Mouse (Mus musculus): ENCODE results near the gene Mark4.

Mark4 gene

DNA sequence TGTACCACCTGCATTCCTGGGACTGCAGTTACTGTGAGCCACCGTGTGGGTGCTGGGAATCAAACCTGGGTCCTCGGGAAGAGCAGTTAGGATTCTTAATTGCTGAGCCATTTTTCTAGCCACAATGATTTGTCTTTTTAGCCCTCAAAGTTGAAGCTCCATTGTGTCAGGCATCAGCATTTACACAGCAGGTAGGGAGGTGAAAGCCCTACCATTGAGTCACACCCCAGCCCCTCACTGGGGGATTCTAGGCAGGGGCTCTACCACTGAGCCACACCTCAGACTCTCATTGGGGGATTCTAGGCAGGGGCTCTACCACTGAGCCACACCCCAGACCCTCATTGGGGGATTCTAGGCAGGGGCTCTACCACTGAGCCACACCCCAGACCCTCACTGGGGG is 22.3 kb downstream of the Mark4 start:
- DNase-seq (ENCODE audit: low read depth), result no peak

DNA sequence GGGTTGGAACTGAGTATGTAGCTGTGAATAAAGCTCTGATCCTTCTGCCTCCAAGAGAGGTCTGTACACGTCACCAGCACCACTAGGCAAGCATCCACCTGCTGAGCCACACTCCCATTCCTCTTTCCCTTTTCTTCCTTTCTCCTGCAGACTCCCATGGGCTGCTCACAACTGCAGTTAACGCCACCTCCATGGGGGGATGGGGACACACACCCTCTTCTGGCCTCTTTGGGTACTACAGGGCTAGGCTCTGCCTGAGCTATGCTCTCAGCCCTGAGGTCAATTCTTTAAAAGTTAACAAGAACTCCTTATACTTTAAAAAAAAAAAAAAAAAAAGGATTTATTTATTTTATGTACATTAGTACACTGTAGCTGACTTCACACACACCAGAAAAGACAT is 26.1 kb downstream of the Mark4 start:
- no peak for DNase-seq (ENCODE audit: low read depth)

DNA sequence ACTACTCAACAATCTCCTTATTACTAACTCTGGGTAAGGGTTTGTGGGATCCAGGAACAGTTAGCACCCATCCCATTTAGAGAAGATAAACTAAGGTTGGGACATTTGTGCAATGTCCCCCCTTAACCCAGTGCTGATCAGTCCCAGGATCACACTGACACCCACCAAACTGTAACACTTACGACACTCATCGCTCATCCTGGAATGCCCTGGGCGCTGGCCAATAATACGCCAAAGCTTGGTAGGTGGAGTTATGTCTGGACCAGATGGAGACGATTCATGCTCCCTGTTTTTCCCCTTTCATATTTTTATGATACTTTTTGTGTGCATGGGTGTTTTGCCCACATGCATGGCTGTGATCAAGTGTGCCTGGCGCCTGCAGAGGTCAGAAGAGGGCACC is 28.2 kb downstream of the Mark4 start:
- no peak for DNase-seq (ENCODE audit: low read depth)

DNA sequence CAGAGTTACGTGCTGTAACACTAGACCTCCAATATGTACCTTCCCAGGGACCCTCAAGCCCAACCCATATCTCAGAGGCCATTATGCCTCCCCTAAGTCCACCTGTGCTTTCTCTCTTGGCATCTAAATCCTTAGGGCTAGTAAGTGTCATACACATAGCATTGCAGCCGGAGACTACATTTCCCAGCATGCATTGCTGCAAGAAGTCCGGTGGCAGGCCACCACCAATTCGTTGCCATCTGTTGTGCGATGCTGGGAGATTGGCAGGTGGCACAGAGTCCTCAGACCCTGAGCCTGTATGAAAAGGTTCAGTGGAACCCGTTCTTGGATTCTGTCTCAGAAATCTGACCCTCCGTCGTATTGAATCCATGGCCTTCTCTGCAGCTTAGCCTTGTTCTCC is 28.9 kb downstream of the Mark4 start:
- no peak for DNase-seq (ENCODE audit: low read depth)

DNA sequence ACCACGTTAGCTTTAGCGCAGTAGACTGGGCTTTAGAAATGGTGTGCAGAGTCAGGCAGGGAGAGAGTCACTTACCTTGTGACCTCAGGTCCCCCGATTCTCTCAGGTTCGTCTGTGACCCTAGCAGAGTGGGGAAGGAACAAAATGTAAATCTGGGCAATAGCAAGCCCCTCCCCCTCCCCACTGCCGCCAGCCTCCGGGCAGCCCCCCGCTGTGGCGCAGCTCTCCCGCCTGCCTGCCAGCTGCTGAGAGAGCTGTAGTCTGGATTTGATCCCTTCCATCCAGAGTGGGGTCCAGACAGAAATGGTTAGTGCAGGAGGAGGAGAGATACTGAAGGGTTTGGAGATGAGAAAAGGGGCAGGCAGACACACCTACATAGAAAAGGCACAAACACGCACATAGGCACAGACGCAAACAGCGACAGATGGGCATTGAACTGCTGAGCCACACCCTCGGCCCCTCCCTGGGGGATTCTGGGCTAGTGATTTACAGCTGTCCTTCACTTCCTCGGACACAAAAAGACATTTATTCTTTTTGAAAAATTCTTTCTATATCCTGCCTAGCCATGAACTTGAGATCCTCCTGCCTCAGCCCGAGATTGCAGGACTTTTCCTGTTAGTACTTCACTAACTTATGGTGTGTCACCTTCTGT is 30.5 kb downstream of the Mark4 start:
- no peak for DNase-seq (ENCODE audit: low read depth)

DNA sequence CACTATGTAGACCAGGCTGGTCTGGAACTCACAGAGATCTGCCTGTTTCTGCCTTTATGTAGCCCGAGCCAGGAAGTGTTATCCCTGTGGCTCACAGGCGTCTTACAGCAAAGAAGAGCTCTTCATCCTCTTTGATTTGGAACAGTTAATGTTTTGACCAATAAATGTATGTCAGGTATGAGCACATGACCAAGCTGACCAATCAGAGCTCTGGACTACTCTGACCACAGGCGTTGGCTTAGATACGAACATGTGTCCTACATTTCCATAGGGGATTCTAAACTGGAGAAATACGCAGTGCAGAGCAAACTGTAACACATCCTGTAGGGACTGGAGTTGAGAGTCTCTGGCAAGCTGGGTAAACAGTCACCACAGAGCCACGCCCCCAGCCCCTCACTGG is 31.7 kb downstream of the Mark4 start:
- no peak for DNase-seq (ENCODE audit: low read depth)

DNA sequence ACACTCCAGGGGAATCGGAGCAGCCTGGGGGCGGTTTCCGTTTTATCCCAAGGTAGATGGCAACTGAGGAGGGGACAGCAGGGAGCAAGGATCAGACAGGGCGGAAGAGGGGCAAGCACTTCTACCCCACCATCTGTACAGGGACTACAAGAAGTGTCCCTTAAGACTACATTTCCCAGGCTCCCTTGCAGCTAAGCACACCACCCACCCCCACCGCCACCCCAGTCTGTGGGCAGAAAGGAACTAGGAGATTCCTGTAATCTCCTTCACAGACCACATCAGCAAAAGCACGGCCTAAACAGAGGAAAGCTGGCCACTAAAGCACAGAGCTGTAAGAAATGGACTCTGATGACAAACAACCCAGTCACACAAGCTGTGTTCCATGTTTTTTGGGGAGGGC is 32.3 kb downstream of the Mark4 start:
- DNase-seq (ENCODE audit: low read depth), result no peak

DNA sequence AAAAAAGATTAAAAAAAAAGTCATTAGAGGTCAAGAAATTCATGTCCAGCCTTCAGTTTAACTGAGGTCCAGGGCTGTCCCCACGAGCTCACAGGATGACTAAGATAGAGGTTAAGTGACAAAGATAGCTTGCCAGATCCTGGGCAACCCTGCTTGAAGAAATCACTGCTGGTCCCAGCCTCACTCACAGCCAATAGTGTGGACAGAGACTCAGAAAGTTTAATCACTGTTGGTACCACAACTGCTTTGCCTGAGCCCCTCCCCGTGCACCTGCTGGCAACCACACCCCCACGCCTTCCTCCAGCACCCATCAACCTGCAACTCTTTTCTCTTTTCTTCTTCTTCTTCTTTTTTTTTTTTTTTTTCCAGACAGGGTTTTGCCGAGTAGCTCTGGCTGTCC is 34.6 kb downstream of the Mark4 start:
- DNase-seq (ENCODE audit: low read depth), result no peak

DNA sequence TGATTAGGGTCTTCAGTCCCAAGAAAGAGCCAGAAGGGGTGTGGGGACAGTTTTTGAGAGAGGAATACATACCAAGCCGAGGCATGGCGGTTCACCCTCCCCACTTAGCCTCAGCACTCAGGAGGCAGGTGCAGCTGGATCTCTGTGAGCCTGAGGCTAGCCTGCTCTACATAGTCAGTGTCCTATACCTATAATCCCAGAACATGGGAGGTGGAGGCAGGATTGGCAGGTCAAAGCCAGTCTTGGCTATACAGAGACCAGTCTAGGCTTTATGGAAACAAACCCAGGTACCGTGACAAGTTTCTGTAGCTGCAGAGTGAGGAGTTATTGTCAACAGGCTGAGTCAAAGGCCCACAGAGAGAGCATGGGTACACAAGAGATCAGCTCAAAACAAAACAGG is 35.5 kb downstream of the Mark4 start:
- DNase-seq (ENCODE audit: low read depth), result no peak

DNA sequence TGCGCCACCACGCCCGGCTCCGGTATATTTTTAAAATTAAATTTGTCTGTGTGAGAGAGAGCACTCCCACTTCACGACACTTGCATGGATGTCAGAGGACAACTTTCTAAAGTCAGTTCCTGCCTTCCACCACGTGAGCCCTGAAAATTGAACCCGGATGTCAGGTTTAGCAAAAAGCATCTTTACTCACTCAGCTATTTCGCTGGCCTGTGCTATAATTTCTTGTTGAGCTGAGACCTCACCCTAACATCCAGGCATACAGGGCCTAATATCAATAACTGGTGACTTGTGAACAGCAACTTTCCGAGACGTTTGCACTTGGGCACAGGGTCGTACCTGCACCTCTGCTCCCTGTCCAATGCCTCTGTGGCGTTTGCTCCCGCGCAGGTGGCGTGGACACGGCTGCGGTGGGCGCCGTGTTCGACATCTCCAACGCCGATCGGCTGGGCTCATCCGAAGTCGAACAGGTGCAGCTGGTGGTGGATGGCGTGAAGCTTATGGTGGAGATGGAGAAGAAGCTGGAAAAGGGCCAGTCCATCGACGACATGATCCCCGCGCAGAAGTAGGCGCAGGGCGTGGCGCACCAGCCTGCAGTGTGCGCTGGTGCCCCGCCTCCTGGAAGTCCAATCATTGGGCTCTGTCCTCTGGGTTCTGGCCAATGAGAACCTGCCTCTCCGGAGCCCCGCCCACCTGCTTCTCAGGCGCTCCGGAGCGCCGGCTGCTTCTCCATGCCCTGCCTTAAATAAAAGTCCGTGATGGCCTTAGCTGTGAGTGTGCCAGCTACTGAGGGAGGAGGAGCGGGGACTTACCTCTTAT is 37.6 kb downstream of the Mark4 start:
- DNase-seq (ENCODE audit: low read depth), result no peak

DNA sequence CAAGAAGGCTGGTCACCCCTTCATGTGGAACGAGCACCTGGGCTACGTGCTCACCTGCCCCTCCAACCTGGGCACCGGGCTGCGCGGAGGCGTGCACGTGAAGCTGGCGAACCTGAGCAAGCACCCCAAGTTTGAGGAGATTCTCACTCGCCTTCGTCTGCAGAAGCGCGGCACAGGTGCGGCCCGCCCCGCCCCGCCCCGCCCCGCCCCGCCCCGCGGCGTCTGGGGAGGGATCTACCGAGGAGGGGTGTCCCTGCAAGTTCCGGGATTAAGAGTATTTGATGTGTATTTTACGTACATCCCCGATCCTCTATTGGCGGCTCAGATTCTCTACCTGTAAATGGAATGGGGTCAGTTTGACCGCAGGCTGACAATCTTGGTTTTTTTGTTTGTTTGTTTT is 38.5 kb downstream of the Mark4 start:
- no peak for DNase-seq (ENCODE audit: low read depth)

DNA sequence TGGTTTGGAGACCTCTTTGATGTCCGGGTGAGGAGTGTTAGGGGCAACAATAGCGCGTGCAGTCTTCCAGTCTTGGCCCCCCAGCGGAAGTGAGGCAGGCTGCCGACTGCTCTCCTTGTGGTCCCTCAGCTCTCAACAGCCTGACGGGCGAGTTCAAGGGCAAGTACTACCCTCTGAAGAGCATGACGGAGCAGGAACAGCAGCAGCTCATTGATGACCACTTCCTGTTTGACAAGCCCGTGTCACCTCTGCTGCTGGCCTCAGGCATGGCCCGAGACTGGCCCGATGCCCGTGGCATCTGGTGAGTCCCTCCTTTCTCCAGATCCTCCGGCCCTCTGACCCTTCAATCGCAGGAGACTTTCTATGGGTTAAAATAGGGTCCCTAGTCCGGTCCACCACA is 42.0 kb downstream of the Mark4 start:
- peak; percentile 73 for DNase-seq (ENCODE audit: low read depth)

DNA sequence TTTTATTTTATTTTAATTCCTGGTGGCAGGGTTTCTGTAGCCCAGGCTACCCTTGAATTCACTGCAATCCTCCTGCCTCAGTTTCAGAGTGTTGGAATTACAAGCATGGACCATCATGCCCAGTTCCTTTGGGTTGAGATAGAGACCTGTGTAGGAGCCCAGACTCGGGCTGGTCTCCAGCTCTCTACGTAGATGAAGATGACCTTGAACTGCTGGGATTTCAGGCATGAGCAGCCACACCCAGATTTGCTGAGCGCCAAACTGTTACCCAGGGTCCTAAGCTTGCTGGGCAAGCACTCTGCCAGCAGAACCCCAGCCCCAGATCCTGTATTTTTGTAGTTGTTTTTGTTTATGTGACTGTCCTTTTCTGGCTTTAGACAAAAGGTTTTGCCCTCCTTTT is 45.1 kb downstream of the Mark4 start:
- DNase-seq (ENCODE audit: low read depth), result no peak

DNA sequence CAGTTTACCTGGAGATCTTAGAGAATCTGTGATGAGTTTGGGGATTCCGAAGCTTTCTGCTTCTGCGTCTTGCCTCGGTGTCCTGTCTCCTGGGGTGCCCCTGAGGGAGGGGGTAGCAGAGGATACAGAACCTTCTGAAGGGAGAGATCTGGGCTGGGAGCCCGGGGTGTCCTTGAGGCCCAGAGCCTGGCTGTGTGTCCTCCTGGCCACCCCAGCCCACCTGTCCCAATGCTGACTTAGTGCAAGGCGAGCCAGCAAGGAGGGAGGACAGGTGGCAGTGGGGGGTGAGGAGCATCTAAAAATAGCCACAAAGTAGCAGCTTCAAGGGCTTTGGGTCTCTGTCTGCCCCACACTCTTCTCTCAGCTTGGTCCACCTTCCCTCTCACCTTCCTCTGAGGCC is 46.8 kb downstream of the Mark4 start:
- DNase-seq (ENCODE audit: low read depth), result no peak

DNA sequence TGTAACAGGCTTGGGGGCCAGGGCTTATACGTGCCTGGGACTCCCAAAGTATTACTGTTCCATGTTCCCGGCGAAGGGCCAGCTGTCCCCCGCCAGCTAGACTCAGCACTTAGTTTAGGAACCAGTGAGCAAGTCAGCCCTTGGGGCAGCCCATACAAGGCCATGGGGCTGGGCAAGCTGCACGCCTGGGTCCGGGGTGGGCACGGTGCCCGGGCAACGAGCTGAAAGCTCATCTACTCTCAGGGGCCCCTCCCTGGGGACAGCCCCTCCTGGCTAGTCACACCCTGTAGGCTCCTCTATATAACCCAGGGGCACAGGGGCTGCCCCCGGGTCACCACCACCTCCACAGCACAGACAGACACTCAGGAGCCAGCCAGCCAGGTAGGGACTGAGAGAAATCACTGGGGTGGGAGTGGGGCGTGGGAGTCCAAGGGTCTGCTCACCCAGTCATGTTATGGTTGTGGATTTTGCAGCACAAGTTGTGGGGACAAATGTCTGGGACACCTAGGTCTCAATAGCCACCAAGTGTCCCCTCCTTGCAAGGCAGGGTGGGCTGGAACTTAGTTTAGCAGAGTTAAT is 47.8 kb downstream of the Mark4 start:
- no peak for DNase-seq (ENCODE audit: low read depth)

DNA sequence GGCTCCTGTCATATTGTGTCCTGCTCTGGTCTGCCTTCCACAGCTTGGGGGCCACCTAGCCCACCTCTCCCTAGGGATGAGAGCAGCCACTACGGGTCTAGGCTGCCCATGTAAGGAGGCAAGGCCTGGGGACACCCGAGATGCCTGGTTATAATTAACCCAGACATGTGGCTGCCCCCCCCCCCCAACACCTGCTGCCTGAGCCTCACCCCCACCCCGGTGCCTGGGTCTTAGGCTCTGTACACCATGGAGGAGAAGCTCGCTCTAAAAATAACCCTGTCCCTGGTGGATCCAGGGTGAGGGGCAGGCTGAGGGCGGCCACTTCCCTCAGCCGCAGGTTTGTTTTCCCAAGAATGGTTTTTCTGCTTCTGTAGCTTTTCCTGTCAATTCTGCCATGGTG is 48.9 kb downstream of the Mark4 start:
- DNase-seq (ENCODE audit: low read depth), result no peak

DNA sequence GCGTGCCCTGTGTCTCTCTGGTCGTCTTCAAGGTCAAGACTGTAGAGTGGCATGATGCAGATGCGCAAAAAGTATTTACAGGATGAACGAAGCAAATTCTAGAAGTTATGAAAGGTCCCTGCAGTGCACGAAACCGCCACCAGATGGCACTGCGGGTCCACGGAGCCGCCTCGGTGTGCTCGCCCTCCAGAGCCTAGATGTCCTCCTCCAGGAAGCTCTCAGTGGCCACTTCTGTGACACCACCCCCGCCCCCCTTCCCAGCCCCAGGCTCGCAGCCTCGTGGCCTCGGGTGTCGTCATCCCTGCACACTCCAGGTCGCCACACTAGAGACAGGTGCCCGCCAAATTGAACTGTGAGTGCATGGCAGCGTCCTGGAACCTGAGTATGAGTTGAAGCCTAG is 53.2 kb downstream of the Mark4 start:
- peak; percentile 89 for DNase-seq (ENCODE audit: low read depth)

DNA sequence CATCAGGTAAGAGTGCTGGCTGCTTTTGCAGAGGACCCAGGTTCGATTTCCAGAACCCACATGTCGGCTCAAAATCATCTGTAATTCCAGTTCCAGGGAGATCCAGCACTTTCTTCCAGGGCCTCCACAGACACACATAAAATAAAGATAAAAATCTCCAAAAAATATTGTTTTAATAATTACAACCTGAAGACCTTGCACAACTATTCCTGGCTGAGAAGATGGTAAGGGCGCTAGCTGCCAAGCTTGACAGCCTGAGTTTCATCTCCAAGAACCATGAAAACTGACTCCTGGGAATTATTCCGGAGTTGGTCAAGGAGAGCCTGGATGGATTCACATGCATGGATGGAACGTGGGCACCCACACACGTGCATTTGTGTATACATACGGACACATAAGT is 54.1 kb downstream of the Mark4 start, which contains the start of gene Ckm:
TSS of gene Ckm (plus strand) at position 301 of the 400 bp plus-strand sequence.
- no peak for DNase-seq (ENCODE audit: low read depth)

DNA sequence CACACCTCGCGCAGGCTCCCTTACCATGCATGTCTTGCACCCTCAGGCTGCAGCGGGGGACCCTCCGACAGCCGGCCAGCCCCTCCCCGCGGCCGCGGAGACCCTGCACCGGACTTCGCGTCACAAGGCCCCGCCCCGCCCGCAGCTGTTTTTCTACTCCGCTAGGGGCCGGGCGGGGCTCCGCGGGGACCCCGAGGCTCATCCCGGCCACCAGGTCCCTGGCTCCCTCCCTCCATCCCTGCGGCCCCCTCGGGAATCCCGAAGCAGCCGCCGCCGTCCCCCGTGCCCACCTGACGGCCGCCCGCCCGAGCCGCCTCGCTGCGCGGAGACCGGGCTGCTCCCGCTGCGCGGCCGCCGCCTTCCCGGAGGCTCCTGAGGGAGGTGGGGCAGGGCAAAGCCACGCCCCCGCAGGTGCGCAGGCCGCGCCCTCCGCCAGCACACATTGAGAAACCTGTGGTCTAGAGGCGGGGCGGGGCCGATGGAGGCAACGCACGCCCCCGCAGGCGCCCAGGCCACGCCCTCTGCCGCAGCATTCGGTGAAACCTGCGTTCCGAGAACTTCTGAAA is 54.8 kb downstream of the Mark4 start, which contains the start of gene Klc3:
TSS of gene Klc3 (minus strand) at position 374 of the 566 bp plus-strand sequence.
- no peak for DNase-seq (ENCODE audit: low read depth)

DNA sequence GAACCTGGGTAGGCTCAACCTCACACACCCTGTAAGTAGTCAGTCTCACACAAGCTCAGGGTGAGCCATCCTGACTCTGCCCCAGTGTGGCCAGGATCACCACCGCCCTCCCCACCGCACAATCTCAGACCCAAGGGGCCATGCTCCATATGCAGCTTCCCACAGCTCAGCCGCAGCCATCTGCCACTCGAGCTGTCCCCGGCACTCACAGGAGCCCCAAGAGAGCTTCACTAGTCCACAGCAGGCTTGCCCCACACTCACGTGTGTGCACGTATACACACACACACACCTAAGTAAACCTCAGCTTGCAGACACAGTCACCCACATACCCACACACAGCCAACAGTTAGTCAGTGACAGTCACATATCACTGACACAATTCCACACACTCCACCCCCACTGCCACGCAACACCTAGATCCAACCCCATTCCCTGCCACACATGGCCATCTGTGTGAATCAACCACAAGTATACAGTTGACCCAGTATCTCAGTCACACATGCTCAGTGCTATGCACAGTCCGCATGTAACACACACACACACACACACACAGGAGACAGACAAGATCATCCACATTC is 56.0 kb downstream of the Mark4 start:
- DNase-seq (ENCODE audit: low read depth), result no peak

DNA sequence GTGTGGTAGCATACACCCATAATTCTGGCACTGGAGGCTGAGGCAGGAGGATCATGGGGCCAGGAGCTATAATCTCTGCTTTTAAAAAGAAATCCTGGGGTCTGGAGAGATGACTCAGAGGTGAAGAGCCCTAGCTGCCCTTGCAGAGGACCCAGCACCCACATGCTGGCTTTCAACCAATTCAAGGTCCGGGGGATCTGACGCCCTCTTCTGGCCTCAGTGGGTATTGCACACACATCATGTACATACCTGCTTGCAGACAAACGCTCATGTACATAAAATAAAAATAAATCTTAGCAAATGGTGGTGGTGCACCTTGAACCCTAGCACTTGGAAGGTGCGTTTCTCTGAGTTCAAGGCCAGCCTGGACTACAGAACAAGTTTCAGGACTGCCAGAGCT is 57.7 kb downstream of the Mark4 start:
- DNase-seq (ENCODE audit: low read depth), result no peak

DNA sequence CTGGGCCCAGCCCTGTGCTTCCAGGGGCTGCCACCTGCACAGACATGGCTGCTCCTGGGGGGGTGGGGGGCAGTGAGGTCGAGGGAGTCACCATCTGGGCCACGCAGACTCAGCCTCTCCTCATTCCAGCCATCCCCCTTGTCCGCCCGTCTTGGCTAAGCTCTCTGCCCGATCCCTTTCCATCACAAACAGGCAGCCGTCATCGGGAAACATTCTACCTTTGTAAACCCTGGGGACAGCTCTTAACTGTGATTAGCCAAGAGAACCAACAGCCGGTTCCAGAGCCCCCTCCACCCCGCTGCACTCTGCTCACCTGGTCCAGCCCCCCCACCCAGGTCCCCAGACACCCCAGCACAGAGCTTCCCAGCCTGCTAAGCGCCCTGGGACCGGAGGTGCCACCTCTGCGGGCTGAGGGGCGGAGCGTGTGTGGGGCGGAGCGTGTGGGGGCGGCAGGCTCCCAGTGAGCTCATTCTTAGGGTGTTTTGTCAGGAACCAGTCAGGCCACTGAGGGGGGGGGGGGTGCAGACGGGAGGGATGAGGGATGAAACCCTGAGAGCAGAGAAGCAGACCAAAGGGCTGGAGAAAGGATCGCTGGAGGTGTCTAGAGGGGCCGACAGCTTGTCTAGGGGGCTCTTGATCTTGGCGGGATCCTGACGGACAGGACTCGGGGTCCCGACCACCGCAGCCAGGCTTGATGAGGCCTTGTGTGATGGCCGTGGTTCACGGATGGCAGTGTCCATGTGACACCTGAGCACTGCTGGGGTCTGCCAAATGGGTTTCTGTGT is 58.9 kb downstream of the Mark4 start:
- DNase-seq (ENCODE audit: low read depth), result no peak
